Mouse (Mus musculus) bone marrow, adult 2 months (tissue): Measurements from ENCODE around the gene Prss32.

Source experiments
- CTCF ChIP-seq: fragments of 200-500 bp; IDR thresholded peaks from 2 replicates; pipeline ENCODE4 v1.5.1; 2011; ENCODE audit warnings: low read length, control low read depth; ENCODE audit not compliant: control insufficient read depth, insufficient read depth
- POLR2A ChIP-seq: fragments of 200-500 bp; IDR thresholded peaks from 2 replicates; pipeline ENCODE4 v1.6.1; 2011; ENCODE audit warnings: low read depth, mild to moderate bottlenecking, control low read depth, low read length, borderline replicate concordance; ENCODE audit not compliant: control insufficient read depth

GRCm38 (mm10) chr17:23806867-23807266 lies 36.8 kb upstream of the Prss32 start:
- peak; percentile 26; the same call in 1 of the 2 replicates for TF ChIP-seq CTCF
- peak; percentile 24; the same call in 1 of the 2 replicates for TF ChIP-seq POLR2A
